Mouse (Mus musculus) kidney, postnatal 0 days (tissue): ENCODE measurements around the gene Ginm1. TPM values are rescaled to one million over a fixed set of nuclear protein-coding genes. Genes with fewer than 3 reads are reported as not detected.

Experiments
- ATAC-seq: fragments of 200-750 bp; cut with Nextera tagmentation; replicated peaks from 2 replicates; pipeline ENCODE4 v1.8.0; 2017; ENCODE audit warnings: low read depth, moderate number of reproducible peaks, moderate TSS enrichment, moderate library complexity; ENCODE audit not compliant: low FRiP score
- DNase-seq: peaks from one replicate; pipeline ENCODE4 v3.0.0-alpha.2; 2016; ENCODE audit warnings: low spot score
- H3K27ac ChIP-seq: fragments of 300-500 bp; sonication (generic); 2 replicates; pipeline ENCODE4 v1.5.1; 2014; ENCODE audit warnings: mild to moderate bottlenecking
- H3K27me3 ChIP-seq: fragments of 300-500 bp; sonication (generic); 2 replicates; pipeline ENCODE4 v1.6.1; 2014; ENCODE audit warnings: low read length, mixed read lengths; ENCODE audit not compliant: insufficient read depth
- H3K36me3 ChIP-seq: fragments of 300-500 bp; sonication (generic); 2 replicates; pipeline ENCODE4 v1.6.1; 2014; ENCODE audit warnings: low read length, mixed read lengths; ENCODE audit not compliant: insufficient read depth
- H3K4me1 ChIP-seq: fragments of 300-500 bp; sonication (generic); replicated peaks from 2 replicates; pipeline ENCODE4 v1.6.1; 2014; ENCODE audit warnings: antibody characterized with exemption, low read length, mixed read lengths; ENCODE audit not compliant: insufficient read depth
- H3K4me2 ChIP-seq: fragments of 300-500 bp; sonication (generic); 2 replicates; pipeline ENCODE4 v1.6.1; 2014; ENCODE audit warnings: mild to moderate bottlenecking, low read length, moderate library complexity, mixed read lengths
- H3K4me3 ChIP-seq: fragments of 300-500 bp; sonication (generic); replicated peaks from 2 replicates; pipeline ENCODE4 v1.5.1; 2014; ENCODE audit warnings: low read depth, low read length
- H3K9ac ChIP-seq: fragments of 300-500 bp; sonication (generic); 2 replicates; pipeline ENCODE4 v1.6.1; 2014; ENCODE audit warnings: low read depth, low read length
- H3K9me3 ChIP-seq: fragments of 300-500 bp; sonication (generic); replicated peaks from 2 replicates; pipeline ENCODE4 v1.6.1; 2016; ENCODE audit warnings: low read length, inconsistent platforms, mixed read lengths
- CTCF ChIP-seq: IDR thresholded peaks from 2 replicates; pipeline ENCODE4 v1.5.1; 2016; ENCODE audit warnings: antibody characterized with exemption, low read depth, mild to moderate bottlenecking, moderate library complexity
- WGBS: fragments of 180-500 bp; shearing (Covaris S2); extraction: QIAGEN DNeasy Blood & Tissue Kit; methylation state at CpG from one replicate; pipeline ENCODE4 v1.1.7; 2014; 5-methylcytosine and 5-hydroxymethylcytosine counted together
- polyA plus RNA-seq: library from polyadenylated mRNA; unstranded; fragments of >200 nt; fragmentation: Nextera tagmentation; extraction: Ambion mirVana; gene quantifications from 2 replicates; pipeline ENCODE4 v1.2.1, GENCODE M21; 2015

Ginm1 gene
- polyA plus RNA-seq, 1 experiment from 2014 or later: 158 TPM

GRCm38 (mm10) chr10:7826106-7826505, 33.5 kb upstream of the Ginm1 start:
- Histone ChIP-seq H3K27me3 (no peaks in the 10 kb centered on the region), H3K9ac (no peak overlapping the region), H3K4me1 (no peaks in the 10 kb centered on the region), H3K36me3 (peaks cover 10% of the 10 kb centered on the region; the same call in 1 of the 2 replicates), H3K9me3 (no peaks in the 10 kb centered on the region), H3K27ac (no peak overlapping the region), H3K4me2 (no peak overlapping the region), H3K4me3 (no peak overlapping the region)
- DNase-seq (no peak), ATAC-seq (no peak)
- WGBS: 94% methylated on average over 9 of the region's 9 CpGs
- no peak for TF ChIP-seq CTCF

GRCm38 (mm10) chr10:7825281-7825665, 32.6 kb upstream of the Ginm1 start:
- H3K36me3 ChIP-seq: peaks cover 14% of the 10 kb centered on the region
- 93% methylated on average over 4 of the region's 4 CpGs for WGBS
- H3K4me2 ChIP-seq: no peak overlapping the region
- no peak for ATAC-seq
- H3K27ac ChIP-seq: no peak overlapping the region
- no peak overlapping the region for H3K9ac ChIP-seq
- no peak overlapping the region for H3K4me3 ChIP-seq
- H3K9me3 ChIP-seq: no peaks in the 10 kb centered on the region
- no peak for TF ChIP-seq CTCF
- H3K27me3 ChIP-seq: no peaks in the 10 kb centered on the region
- no peak for DNase-seq
- H3K4me1 ChIP-seq: no peaks in the 10 kb centered on the region

GRCm38 (mm10) chr10:7824663-7825280, 32.1 kb upstream of the Ginm1 start:
- peaks cover 14% of the 10 kb centered on the region for H3K36me3 ChIP-seq
- ATAC-seq (no peak), DNase-seq (no peak)
- H3K27me3 ChIP-seq: no peaks in the 10 kb centered on the region
- H3K4me3 ChIP-seq: no peak overlapping the region
- no peaks in the 10 kb centered on the region for H3K9me3 ChIP-seq
- no peak overlapping the region for H3K4me2 ChIP-seq
- TF ChIP-seq CTCF: no peak
- whole genome bisulfite sequencing: 73% methylated on average over 9 of the region's 9 CpGs
- H3K4me1 ChIP-seq: no peaks in the 10 kb centered on the region
- no peak overlapping the region for H3K9ac ChIP-seq
- no peak overlapping the region for H3K27ac ChIP-seq

GRCm38 (mm10) chr10:7821981-7822380, 29.4 kb upstream of the Ginm1 start:
- WGBS: 94% methylated on average over 12 of the region's 12 CpGs
- ATAC-seq: no peak
- H3K36me3 ChIP-seq: peaks cover 20% of the 10 kb centered on the region
- no peak overlapping the region for H3K27ac ChIP-seq
- H3K4me3 ChIP-seq: no peak overlapping the region
- TF ChIP-seq CTCF: no peak
- H3K9ac ChIP-seq: no peak overlapping the region
- H3K4me2 ChIP-seq: no peak overlapping the region
- no peaks in the 10 kb centered on the region for H3K4me1 ChIP-seq
- DNase-seq: no peak
- H3K9me3 ChIP-seq: no peaks in the 10 kb centered on the region
- H3K27me3 ChIP-seq: no peaks in the 10 kb centered on the region

- whole genome bisulfite sequencing: 88% methylated on average over 5 of the region's 5 CpGs
- Histone ChIP-seq H3K9ac (no peak overlapping the region), H3K4me1 (no peaks in the 10 kb centered on the region), H3K4me2 (no peak overlapping the region), H3K27ac (no peak overlapping the region), H3K4me3 (no peak overlapping the region), H3K36me3 (peaks cover 24% of the 10 kb centered on the region), H3K9me3 (no peaks in the 10 kb centered on the region), H3K27me3 (no peaks in the 10 kb centered on the region)
- no peak for TF ChIP-seq CTCF
- DNase-seq (no peak), ATAC-seq (no peak)
Observed at GRCm38 (mm10) chr10:7820171-7820570, 27.5 kb upstream of the Ginm1 start.

- Histone ChIP-seq H3K4me1 (no peaks in the 10 kb centered on the region), H3K4me3 (no peak overlapping the region), H3K36me3 (peaks cover 26% of the 10 kb centered on the region), H3K4me2 (no peak overlapping the region), H3K9me3 (no peaks in the 10 kb centered on the region), H3K27ac (no peak overlapping the region), H3K9ac (no peak overlapping the region), H3K27me3 (no peaks in the 10 kb centered on the region)
- no peak for DNase-seq
- TF ChIP-seq CTCF: no peak
- 85% methylated on average over 4 of the region's 4 CpGs for WGBS
- ATAC-seq: no peak
Observed at GRCm38 (mm10) chr10:7819603-7820002, 27.0 kb upstream of the Ginm1 start.

GRCm38 (mm10) chr10:7819156-7819555, 26.5 kb upstream of the Ginm1 start:
- Histone ChIP-seq H3K4me1 (no peaks in the 10 kb centered on the region), H3K4me2 (no peak overlapping the region), H3K36me3 (peaks cover 29% of the 10 kb centered on the region), H3K4me3 (no peak overlapping the region), H3K9me3 (no peaks in the 10 kb centered on the region), H3K27me3 (no peaks in the 10 kb centered on the region), H3K9ac (no peak overlapping the region), H3K27ac (no peak overlapping the region)
- ATAC-seq (no peak), DNase-seq (no peak)
- WGBS: 93% methylated on average over 4 of the region's 4 CpGs
- no peak for TF ChIP-seq CTCF
